Mouse (Mus musculus): ENCODE measurements around the gene Gm38431. TPM values are rescaled to one million over a fixed set of nuclear protein-coding genes. Genes with fewer than 3 reads are reported as not detected.
"Not testable (repeated sequence)": the region's sequence is repeated elsewhere in the genome, so short reads cannot be mapped to it uniquely, and the experiment has no call there.

Gene Gm38431
- total RNA-seq, 4 experiments from 2014 or later = 0.49 to 3.2 (median 2.3) TPM

- no peak for DNase-seq
Measured at GRCm38 (mm10) chr9:21105760-21106564, 14.2 kb upstream of the Gm38431 start.

GRCm38 (mm10) chr9:21104814-21105213, 13.0 kb upstream of the Gm38431 start:
- no peak for DNase-seq

GRCm38 (mm10) chr9:21102076-21102475, 10.3 kb upstream of the Gm38431 start:
- no peak for DNase-seq

GRCm38 (mm10) chr9:21100447-21101161, 8.8 kb upstream of the Gm38431 start:
- no peak for DNase-seq

GRCm38 (mm10) chr9:21097793-21098192, 6.0 kb upstream of the Gm38431 start:
- no peak for DNase-seq

- DNase-seq = no peak
Measured at GRCm38 (mm10) chr9:21095958-21096357, 4.2 kb upstream of the Gm38431 start.

GRCm38 (mm10) chr9:21093423-21093822, 1.6 kb upstream of the Gm38431 start:
- no peak for DNase-seq

- no peak for DNase-seq
Measured at GRCm38 (mm10) chr9:21090972-21091706, 658 bp downstream of the Gm38431 start.

GRCm38 (mm10) chr9:21090537-21090936, 1.3 kb downstream of the Gm38431 start:
- no peak for DNase-seq

GRCm38 (mm10) chr9:21083324-21083723, 8.5 kb downstream of the Gm38431 start:
- DNase-seq = no peak

- DNase-seq = no peak
Measured at GRCm38 (mm10) chr9:21081127-21081526, 10.7 kb downstream of the Gm38431 start.

- DNase-seq = no peak
Measured at GRCm38 (mm10) chr9:21075625-21076024, 16.2 kb downstream of the Gm38431 start.

GRCm38 (mm10) chr9:21074173-21074572, 17.6 kb downstream of the Gm38431 start:
- no peak for DNase-seq

GRCm38 (mm10) chr9:21073044-21073840, 18.6 kb downstream of the Gm38431 start, which contains the start of the genes Gm49373 and Fdx1l:
Gene Gm49373, minus strand, starts transcription at chr9:21073096.
Gene Fdx1l, minus strand, starts transcription at chr9:21073614.
- peak; percentile 89 for DNase-seq

GRCm38 (mm10) chr9:21072641-21073040, 19.2 kb downstream of the Gm38431 start:
- no peak for DNase-seq

- no peak for DNase-seq
Measured at GRCm38 (mm10) chr9:21067006-21067684, 24.7 kb downstream of the Gm38431 start, which contains the start of gene Zglp1. Gene Zglp1, minus strand, starts transcription at chr9:21067093.

- DNase-seq = no peak
Measured at GRCm38 (mm10) chr9:21062928-21063327, 28.9 kb downstream of the Gm38431 start.

GRCm38 (mm10) chr9:21051578-21051977, 40.2 kb downstream of the Gm38431 start:
- DNase-seq = no peak

GRCm38 (mm10) chr9:21045235-21045634, 46.6 kb downstream of the Gm38431 start:
- DNase-seq = no peak

- DNase-seq = not testable (repeated sequence)
Measured at GRCm38 (mm10) chr9:21044785-21045184, 47.0 kb downstream of the Gm38431 start.

GRCm38 (mm10) chr9:21043563-21043962, 48.2 kb downstream of the Gm38431 start:
- DNase-seq = no peak
